Mouse (Mus musculus) lung, postnatal 4 days (tissue): ENCODE measurements at regions not wholly inside any gene's neighbourhood (a gene's known extent, or its start where the extent isn't known, plus 50 kb on each side); places are given as distances from the start of the nearest gene placed in this dataset.
A peak's percentile ranks its signal among the peaks of the same experiment; 100 is the strongest.

Source experiments
- DNase-seq, 2 experiments: peaks; one replicate each; pipeline ENCODE4 v3.0.0; 2021

DNA sequence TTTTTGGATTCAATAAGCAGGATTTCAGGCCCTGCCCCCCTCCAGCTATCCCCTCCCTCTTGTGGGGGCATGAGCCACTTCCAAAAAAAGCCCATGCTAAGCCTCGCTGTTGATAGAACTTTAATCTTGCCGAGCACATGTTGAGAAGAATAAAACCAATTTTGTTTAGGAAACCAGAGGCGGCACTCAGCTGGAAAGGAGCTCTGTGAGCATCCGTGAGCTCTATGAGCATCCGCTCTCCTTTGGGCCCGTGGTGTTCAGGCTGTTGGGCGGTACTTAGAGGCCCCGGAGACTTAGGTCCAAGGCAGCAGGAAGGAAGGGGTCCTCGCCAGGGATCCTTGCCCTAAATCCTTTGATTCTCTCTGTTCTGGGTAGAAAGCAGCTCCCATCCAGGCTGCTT is 117.0 kb downstream of the Tle3 start:
- no peak for DNase-seq

GRCm38 (mm10) chr9:61487824-61488223 is 115.7 kb downstream of the Tle3 start:
- no peak for DNase-seq

GRCm38 (mm10) chr9:61487146-61487545 is 115.0 kb downstream of the Tle3 start:
- no peak for DNase-seq

DNA sequence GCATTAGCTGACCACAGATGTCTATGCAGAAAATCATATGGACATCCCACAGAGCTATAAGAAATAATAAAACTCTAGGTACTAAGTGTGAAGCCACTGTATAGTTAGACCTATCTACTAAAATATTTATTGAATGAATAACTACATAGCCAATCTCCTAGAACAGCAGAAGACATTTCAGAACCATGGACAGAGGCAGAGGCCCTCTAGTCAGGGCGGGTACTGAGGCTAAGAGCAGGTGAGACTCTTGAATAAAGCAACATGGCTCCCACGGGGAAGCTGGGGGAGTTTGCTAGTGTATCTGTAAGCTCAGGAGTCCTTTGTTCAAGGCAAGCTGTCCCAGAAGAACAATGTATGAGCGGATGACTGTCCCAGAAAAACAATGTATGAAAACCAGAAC is 112.2 kb downstream of the Tle3 start:
- peak in 1 of 2 experiments; percentile 43 for DNase-seq

DNA sequence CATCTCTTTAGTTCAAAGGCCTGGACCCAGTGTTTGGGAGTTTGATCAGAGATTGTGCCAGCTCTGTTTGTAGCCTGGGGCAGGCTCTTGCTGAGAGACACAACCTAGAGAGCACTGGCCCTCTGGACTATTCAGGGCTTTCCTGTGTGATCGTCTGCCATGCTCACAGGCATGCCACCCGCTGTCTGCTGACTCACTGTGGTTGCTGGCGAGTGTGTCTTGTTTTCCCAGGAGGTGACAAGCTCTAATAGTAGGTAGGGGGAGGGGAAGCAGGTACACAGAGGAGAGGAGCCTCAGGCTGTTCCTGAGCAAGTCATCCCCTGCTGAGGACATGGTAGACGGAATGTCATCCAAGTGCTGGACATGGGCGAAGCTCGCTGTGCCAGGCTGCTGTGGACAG is 107.5 kb downstream of the Tle3 start:
- DNase-seq, result no peak

DNA sequence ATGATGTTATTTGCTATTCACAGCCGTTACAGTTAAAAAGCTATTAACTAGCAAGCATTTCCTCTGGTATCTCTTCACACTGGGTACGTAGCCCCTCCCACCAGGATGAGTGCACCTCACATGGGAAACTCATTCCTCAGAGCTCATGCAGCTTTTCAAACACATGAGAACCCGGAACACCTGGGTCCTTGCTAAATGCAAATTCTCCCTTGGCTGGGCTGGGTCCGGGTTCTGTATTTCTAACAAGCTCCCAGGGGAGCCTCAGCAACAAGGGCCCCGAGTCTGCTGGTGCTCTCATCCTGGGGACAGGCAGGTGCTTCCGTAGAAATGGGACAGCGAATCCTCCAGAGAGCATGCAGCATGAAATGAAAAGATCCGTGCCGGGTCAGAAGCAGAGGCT is 106.7 kb downstream of the Tle3 start:
- DNase-seq, result no peak

- DNase-seq, result no peak
These were observed 104.2 kb downstream of the Tle3 start for GRCm38 (mm10) chr9:61476351-61476750.

DNA sequence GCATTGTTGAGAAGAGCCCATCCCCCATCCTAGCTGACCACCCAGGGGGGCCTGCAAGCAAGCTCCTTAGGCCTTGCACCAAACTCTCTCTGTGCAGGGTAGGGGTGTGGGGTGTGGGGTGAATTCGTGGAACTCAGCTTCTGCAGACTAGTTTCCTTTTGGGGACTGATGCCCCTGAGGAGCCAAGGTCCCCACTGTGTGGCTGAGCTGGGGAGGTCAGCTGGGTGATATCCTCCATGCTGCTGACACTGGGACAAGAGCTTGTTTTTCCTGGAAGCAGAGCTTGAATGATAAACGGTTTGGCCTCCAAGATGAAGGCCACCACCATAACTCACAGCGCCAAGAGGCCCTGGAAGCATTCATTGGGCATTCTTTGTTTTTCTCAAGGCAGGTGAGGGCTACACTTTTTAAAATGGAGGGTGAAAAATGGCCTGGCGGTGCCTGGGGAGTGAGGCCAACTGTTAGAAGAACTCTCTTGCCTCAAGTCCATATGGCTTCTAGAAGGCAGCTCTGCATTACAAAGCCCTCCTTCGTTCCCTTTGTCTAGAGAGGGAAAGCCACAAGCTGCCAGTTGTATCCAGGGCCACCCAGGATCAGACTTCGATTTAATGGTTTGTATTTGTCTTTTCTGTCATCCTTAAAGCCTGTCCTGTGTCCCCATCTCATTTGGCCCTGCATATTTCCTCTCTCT is 98.8 kb downstream of the Tle3 start:
- no peak for DNase-seq

DNA sequence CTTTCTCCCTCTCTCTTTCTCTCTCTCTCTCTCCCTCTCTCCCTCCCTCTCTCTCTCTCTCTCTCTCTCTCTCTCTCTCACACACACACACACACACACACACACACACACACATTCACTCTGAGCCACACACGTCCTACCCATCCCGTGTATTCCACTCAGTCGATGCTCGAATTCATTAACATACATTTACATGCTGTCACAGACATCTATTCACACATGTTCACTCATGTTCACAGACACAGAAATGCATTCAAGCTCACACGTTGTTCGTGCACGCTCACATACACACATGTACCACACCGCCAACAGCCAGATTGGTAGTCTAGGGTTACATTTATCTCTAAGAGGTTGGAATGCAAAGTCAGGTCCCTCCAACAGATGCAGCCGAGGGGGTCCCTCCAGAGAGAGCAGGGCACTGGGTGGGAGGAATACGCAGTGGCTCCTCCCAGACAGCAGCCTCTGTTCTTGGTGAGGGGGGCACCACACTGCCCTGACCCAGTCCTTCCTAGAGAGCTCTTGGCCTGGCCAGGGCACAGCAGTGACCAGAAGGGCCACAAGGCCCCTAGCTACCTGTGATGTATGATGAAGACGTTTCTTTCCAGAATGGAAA is 96.8 kb downstream of the Tle3 start:
- no peak for DNase-seq

DNA sequence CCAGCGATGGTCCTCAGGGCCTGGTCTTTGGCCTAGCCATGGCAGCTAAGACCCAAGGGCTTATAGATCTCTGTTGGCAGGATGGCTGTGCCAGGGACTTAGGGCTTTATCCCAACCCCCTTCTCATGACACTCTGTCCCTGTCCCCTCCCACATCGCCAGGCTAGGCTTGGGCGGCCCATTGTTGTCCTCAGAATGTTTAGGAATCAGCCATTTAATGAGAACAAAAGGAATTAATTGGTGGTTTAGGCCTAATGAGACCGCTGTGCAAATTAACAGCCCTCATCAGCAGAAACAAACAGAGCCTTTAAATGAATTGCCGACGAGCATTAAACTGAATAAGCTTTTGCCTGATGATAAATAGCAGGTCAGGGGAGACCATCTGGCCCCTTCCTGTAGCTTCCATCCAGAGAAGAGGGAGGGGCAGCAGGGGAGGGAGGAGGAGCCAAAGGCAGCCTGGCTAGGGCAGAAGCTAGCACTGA is 96.2 kb downstream of the Tle3 start:
- DNase-seq, result no peak
